Mouse (Mus musculus) hindbrain, embryonic 11.5 days (tissue): ENCODE measurements around the gene Ppm1h. TPM values are rescaled to one million over a fixed set of nuclear protein-coding genes. Genes with fewer than 3 reads are reported as not detected.

Experiments
- ATAC-seq: fragments of 200-750 bp; cut with Nextera tagmentation; 2 replicates; pipeline ENCODE4 v1.8.0; 2017; ENCODE audit warnings: mild to moderate bottlenecking, moderate TSS enrichment, moderate library complexity; ENCODE audit not compliant: low FRiP score
- DNase-seq: peaks from one replicate; pipeline ENCODE4 v3.0.0-alpha.2; 2015; ENCODE audit warnings: low spot score
- H3K27ac ChIP-seq: fragments of 300-500 bp; sonication (generic); 2 replicates; pipeline ENCODE4 v1.5.1; 2014; ENCODE audit warnings: mild to moderate bottlenecking, low read depth, low read length
- H3K27me3 ChIP-seq: fragments of 300-500 bp; sonication (generic); 2 replicates; pipeline ENCODE4 v1.6.1; 2014; ENCODE audit warnings: mild to moderate bottlenecking, low read length, moderate library complexity, mixed read lengths; ENCODE audit not compliant: control insufficient read depth, insufficient read depth
- H3K36me3 ChIP-seq: fragments of 300-500 bp; sonication (generic); 2 replicates; pipeline ENCODE4 v1.6.1; 2014; ENCODE audit warnings: mild to moderate bottlenecking, low read length, moderate library complexity, mixed read lengths; ENCODE audit not compliant: control insufficient read depth, insufficient read depth
- H3K4me1 ChIP-seq: fragments of 300-500 bp; sonication (generic); replicated peaks from 2 replicates; pipeline ENCODE4 v1.6.1; 2014; ENCODE audit warnings: low read length, mixed read lengths; ENCODE audit not compliant: control insufficient read depth, insufficient read depth
- H3K4me2 ChIP-seq: fragments of 300-500 bp; sonication (generic); replicated peaks from 2 replicates; pipeline ENCODE4 v1.6.1; 2014; ENCODE audit warnings: mild to moderate bottlenecking, low read depth, low read length
- H3K4me3 ChIP-seq: fragments of 300-500 bp; sonication (generic); 2 replicates; pipeline ENCODE4 v1.5.1; 2014; ENCODE audit warnings: low read depth, low read length
- H3K9ac ChIP-seq: fragments of 300-500 bp; sonication (generic); 2 replicates; pipeline ENCODE4 v1.6.1; 2014; ENCODE audit warnings: low read depth, low read length
- H3K9me3 ChIP-seq: fragments of 300-500 bp; sonication (generic); 2 replicates; pipeline ENCODE4 v1.6.1; 2016; ENCODE audit warnings: low read length; ENCODE audit not compliant: control insufficient read depth
- WGBS: fragments of 180-500 bp; shearing (Covaris S2); extraction: QIAGEN DNeasy Blood & Tissue Kit; methylation state at CpG from one replicate; pipeline ENCODE4 v1.1.7; 2014; 5-methylcytosine and 5-hydroxymethylcytosine counted together
- polyA plus RNA-seq: library from polyadenylated mRNA; unstranded; fragments of >200 nt; fragmentation: Nextera tagmentation; extraction: Ambion mirVana; gene quantifications from 2 replicates; pipeline ENCODE4 v1.2.1, GENCODE M21; 2014

Ppm1h gene
- polyA plus RNA-seq, 1 experiment from 2014 or later = 9.7 TPM

DNA sequence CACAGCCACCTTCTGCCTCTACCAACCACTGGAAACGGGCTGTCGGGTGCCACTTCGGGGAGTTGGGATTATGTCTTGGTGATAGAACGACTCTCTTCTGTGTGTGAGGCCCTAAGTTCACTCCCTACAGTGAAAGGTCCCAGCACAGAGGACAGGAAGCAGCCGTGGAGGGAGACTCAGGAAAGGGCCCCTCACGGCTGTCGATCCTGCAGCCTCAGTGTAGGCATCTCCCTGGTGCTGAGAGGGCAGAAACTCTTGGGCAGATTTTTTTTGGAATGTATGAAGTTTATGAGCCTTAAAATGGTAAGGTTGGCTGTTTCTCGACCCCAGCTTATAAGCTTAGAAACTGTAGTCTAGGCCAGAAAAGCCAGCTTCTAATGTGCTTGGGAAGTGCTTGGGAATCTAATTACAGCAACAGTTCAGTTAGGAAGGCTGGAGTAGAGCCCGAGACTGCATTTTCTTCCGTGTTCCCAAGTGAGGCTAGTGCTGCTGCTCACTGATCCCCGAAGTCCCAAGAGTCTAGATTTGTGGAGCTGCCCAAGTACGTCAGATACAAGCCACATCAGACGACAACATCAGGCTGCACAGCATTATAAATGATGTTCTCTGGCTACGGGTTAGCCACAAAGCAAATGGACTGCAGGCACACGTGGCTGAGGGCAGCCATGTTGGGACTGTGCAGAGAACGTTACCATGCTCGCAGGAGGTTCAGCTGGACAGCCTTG is 177.6 kb downstream of the Ppm1h start:
- no peak overlapping the region for H3K4me3 ChIP-seq
- no peak overlapping the region for H3K9ac ChIP-seq
- no peaks in the 10 kb centered on the region for H3K27me3 ChIP-seq
- H3K27ac ChIP-seq = no peak overlapping the region
- no peak overlapping the region for H3K4me2 ChIP-seq
- H3K9me3 ChIP-seq = no peaks in the 10 kb centered on the region
- WGBS = 78% methylated on average over 17 of the region's 17 CpGs
- DNase-seq (no peak), ATAC-seq (no peak)
- H3K4me1 ChIP-seq = no peaks in the 10 kb centered on the region
- no peaks in the 10 kb centered on the region for H3K36me3 ChIP-seq

DNA sequence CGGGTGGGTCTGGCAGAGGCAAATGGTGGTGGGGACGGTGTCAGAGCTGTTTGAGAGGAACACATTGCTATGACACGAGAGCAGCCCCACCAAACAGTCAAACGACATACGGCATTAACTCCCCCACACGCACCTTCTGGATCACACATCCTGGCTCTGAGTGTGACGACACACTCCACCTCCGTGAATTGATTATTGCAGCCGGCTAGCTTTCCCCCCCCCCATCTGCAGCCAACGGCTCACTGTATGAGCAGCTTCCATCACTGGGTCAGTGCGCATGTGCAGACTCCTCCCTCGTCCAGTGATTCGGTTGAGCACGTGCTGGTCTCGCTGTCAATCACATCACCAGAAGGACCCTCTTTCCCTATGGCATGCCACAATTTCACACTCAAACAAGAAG is 178.6 kb downstream of the Ppm1h start:
- DNase-seq (no peak), ATAC-seq (no peak)
- H3K4me3 ChIP-seq = no peak overlapping the region
- H3K27me3 ChIP-seq = no peaks in the 10 kb centered on the region
- no peak overlapping the region for H3K4me2 ChIP-seq
- H3K9ac ChIP-seq = no peak overlapping the region
- 90% methylated on average over 15 of the region's 15 CpGs for WGBS
- no peaks in the 10 kb centered on the region for H3K9me3 ChIP-seq
- H3K36me3 ChIP-seq = no peaks in the 10 kb centered on the region
- H3K27ac ChIP-seq = no peak overlapping the region
- no peaks in the 10 kb centered on the region for H3K4me1 ChIP-seq

GRCm38 (mm10) chr10:122858904-122859641 is 180.5 kb downstream of the Ppm1h start:
- H3K9ac ChIP-seq = no peak overlapping the region
- 79% methylated on average over 8 of the region's 8 CpGs for WGBS
- no peaks in the 10 kb centered on the region for H3K27me3 ChIP-seq
- DNase-seq = no peak
- no peak for ATAC-seq
- no peaks in the 10 kb centered on the region; the same call in 1 of the 2 replicates for H3K4me1 ChIP-seq
- no peaks in the 10 kb centered on the region for H3K9me3 ChIP-seq
- no peak overlapping the region for H3K27ac ChIP-seq
- no peak overlapping the region for H3K4me3 ChIP-seq
- H3K36me3 ChIP-seq = no peaks in the 10 kb centered on the region
- no peak overlapping the region for H3K4me2 ChIP-seq

DNA sequence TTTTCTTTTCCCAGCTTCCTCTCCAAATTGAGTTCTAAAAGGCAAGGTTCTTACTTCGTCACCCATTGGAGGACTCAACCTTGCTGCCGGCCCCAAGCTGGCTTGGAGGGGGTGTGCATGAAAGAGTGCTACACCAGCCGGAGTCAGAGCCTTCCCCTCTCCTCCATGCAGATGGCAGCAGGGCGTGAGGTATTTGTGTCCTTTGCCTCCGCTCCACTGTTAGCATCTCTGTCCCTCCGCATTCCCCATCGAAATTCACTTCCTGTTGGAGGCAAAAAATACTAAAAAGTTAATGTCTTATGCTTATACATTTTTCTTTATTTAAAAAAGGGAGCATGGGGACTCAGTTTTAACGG is 181.1 kb downstream of the Ppm1h start:
- no peak overlapping the region for H3K4me3 ChIP-seq
- no peaks in the 10 kb centered on the region for H3K27me3 ChIP-seq
- no peaks in the 10 kb centered on the region; the same call in 1 of the 2 replicates for H3K4me1 ChIP-seq
- no peak overlapping the region for H3K4me2 ChIP-seq
- no peak for DNase-seq
- no peaks in the 10 kb centered on the region for H3K9me3 ChIP-seq
- no peak overlapping the region for H3K9ac ChIP-seq
- H3K36me3 ChIP-seq = no peaks in the 10 kb centered on the region
- H3K27ac ChIP-seq = no peak overlapping the region
- 63% methylated on average over 8 of the region's 8 CpGs for WGBS
- no peak for ATAC-seq

DNA sequence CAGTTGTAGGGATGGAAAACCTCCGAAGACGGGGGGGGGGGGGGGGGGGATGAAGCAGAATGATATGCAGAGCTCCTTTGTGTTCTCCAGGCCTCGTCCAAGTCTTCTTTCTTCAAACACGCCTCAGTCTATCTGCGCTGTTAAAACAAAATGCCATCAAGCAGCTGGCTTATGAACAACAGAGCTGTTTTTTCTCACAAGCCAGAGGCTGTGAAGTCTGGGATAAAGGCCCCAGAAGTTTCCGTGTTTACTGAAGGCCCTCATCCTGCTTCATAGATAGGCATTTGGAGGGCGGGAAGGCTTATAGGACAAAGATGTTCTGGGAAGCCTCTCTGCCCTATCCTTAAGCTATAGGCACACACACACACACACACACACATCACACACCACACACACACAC is 181.5 kb downstream of the Ppm1h start:
- no peak for ATAC-seq
- Histone ChIP-seq H3K27ac (no peak overlapping the region), H3K4me3 (no peak overlapping the region), H3K36me3 (no peaks in the 10 kb centered on the region), H3K4me2 (no peak overlapping the region), H3K9ac (no peak overlapping the region), H3K27me3 (no peaks in the 10 kb centered on the region), H3K4me1 (no peaks in the 10 kb centered on the region; the same call in 1 of the 2 replicates), H3K9me3 (no peaks in the 10 kb centered on the region)
- 69% methylated on average over 6 of the region's 7 CpGs for WGBS
- no peak for DNase-seq

- Histone ChIP-seq H3K27me3 (no peaks in the 10 kb centered on the region), H3K4me2 (no peak overlapping the region), H3K27ac (peak overlapping the region; percentile 19; the same call in 1 of the 2 replicates), H3K9me3 (no peaks in the 10 kb centered on the region), H3K36me3 (no peaks in the 10 kb centered on the region), H3K9ac (no peak overlapping the region), H3K4me3 (no peak overlapping the region), H3K4me1 (no peaks in the 10 kb centered on the region; the same call in 1 of the 2 replicates)
- ATAC-seq = peak; percentile 55; the same call in 1 of the 2 replicates
- no peak for DNase-seq
- 78% methylated on average over 18 of the region's 18 CpGs for WGBS
These were observed 183.3 kb downstream of the Ppm1h start for GRCm38 (mm10) chr10:122861696-122862385.

DNA sequence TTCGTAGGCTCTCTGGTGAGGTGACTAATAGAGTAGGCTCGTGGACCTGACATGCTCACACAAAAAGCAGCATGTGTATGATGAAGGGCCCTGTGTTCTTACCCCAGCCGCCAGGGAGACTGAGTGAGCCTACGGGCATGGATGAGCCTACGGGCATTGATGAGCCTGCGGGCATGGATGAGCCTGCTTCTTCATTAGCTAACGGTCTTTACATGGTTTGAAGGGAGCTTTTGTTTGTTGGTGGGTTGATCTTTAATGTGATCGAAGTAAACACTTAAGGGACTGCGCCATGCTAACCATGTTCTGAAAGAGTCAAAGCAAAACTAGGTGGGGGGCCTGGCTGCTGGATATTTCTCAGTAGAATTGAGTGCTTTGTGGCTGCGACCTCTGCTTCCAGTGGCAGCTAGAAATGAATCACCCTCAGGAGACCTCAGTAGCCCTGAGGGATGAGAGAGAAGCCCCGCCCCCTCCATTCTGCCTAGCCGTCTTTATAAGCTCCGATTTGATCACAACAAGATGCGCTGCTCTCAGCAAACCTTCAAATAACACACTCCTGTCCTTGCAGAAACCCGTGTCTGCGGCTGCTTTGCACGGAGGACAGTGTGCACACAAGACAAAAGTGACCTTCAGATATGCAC is 183.9 kb downstream of the Ppm1h start:
- Histone ChIP-seq H3K4me1 (no peaks in the 10 kb centered on the region; the same call in 1 of the 2 replicates), H3K9ac (no peak overlapping the region), H3K27me3 (no peaks in the 10 kb centered on the region), H3K36me3 (no peaks in the 10 kb centered on the region), H3K27ac (peak overlapping the region; percentile 19; the same call in 1 of the 2 replicates), H3K4me2 (no peak overlapping the region), H3K4me3 (no peak overlapping the region), H3K9me3 (no peaks in the 10 kb centered on the region)
- DNase-seq (peak; percentile 26), ATAC-seq (peak; percentile 64)
- 76% methylated on average over 17 of the region's 17 CpGs for WGBS

DNA sequence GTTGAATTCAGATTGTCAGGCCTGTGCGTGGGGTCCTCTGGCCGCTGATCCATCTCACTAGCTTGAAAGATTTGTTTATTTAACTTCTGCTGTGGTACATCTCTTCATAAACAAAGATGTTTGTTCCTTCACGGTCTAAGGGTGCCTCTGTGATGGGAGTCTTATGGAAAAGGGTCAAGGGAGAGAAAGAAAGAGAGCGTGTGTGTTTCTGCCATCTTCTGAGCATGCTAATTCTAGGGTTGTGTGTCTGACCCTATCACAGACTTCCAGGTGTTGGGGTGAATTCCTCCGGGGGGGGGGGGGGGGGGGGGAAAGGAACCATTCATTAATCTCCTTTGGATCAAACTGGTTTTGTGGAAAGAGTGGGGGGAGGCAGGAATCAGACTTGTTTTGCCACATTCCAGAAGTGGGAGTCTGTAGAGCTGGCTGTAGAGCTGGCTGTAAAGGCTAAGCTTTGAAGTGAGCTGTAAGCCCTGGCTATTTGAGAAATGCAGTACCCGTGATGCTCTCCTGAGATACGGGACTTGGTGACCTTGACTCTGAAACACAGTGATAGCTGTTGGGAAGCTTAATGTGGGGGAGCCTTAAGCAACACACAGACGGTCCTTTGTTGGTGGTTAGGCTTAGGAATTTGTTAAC is 191.4 kb downstream of the Ppm1h start:
- H3K27me3 ChIP-seq = no peaks in the 10 kb centered on the region
- DNase-seq = no peak
- H3K4me3 ChIP-seq = no peak overlapping the region
- H3K9ac ChIP-seq = no peak overlapping the region
- peak; percentile 35; the same call in 1 of the 2 replicates for ATAC-seq
- no peaks in the 10 kb centered on the region for H3K4me1 ChIP-seq
- H3K4me2 ChIP-seq = no peak overlapping the region
- H3K27ac ChIP-seq = no peak overlapping the region
- H3K9me3 ChIP-seq = no peaks in the 10 kb centered on the region
- H3K36me3 ChIP-seq = no peaks in the 10 kb centered on the region
- WGBS = 73% methylated on average over 7 of the region's 8 CpGs
